Mouse (Mus musculus) erythroid progenitor cell, adult 5-6 weeks (primary cell): ENCODE results near the gene Clec3b. TPM values are rescaled to one million over a fixed set of nuclear protein-coding genes. Genes with fewer than 3 reads are reported as not detected.
A peak's percentile ranks its signal among the peaks of the same experiment; 100 is the strongest.

Source experiments
- ATAC-seq: replicated peaks from 2 replicates; pipeline ENCODE4 v1.8.0; 2016; ENCODE audit warnings: moderate number of reproducible peaks, mild to moderate bottlenecking, moderate TSS enrichment, inconsistent platforms; ENCODE audit not compliant: poor library complexity, low FRiP score, severe bottlenecking
- total RNA-seq, 2 experiments: library from RNA; stranded (forward) in 1 of 2; stranded (reverse) in 1 of 2; fragments of 150-400 nt in 1 of 2; fragments of 186-747, 209-891 nt in 1 of 2; gene quantifications; 2 replicates each; pipeline versions ENCODE4 v1.2.3 to v1.2.4; 2015 to 2017; ENCODE audit warnings: low replicate concordance in 2 of 2

Clec3b gene
- total RNA-seq (2015; ENCODE audit: low replicate concordance) (not detected in 2 replicates), total RNA-seq (2017; ENCODE audit: low replicate concordance) (not detected in 2 replicates)

- no peak for ATAC-seq
These were observed at the start of gene Clec3b for GRCm38 (mm10) chr9:123150241-123151020. Gene Clec3b (plus strand): TSS chr9:123150946.

- ATAC-seq: no peak
These were observed 47.3 kb upstream of the Clec3b start for GRCm38 (mm10) chr9:123103425-123103824.

- no peak for ATAC-seq
These were observed 46.4 kb upstream of the Clec3b start for GRCm38 (mm10) chr9:123104362-123104761.

- ATAC-seq: peak; percentile 80
These were observed 43.6 kb upstream of the Clec3b start for GRCm38 (mm10) chr9:123107186-123107585.

GRCm38 (mm10) chr9:123109188-123109587 is 41.6 kb upstream of the Clec3b start:
- ATAC-seq: no peak

GRCm38 (mm10) chr9:123111751-123112221 is 39.0 kb upstream of the Clec3b start:
- ATAC-seq: no peak

GRCm38 (mm10) chr9:123112805-123113521 is 37.8 kb upstream of the Clec3b start, which contains the start of the genes Zdhhc3 and Exosc7:
Gene Zdhhc3 (minus strand): TSS chr9:123113205.
Gene Exosc7 (plus strand): TSS chr9:123113215.
- ATAC-seq: peak; percentile 83

- no peak for ATAC-seq
These were observed 36.8 kb upstream of the Clec3b start for GRCm38 (mm10) chr9:123113931-123114330.

GRCm38 (mm10) chr9:123115566-123115965 is 35.2 kb upstream of the Clec3b start:
- ATAC-seq: no peak

- no peak for ATAC-seq
These were observed 27.7 kb upstream of the Clec3b start for GRCm38 (mm10) chr9:123123017-123123416.

- ATAC-seq: peak; percentile 92
These were observed 27.0 kb upstream of the Clec3b start for GRCm38 (mm10) chr9:123123571-123124412.

GRCm38 (mm10) chr9:123124413-123124981 is 26.2 kb upstream of the Clec3b start:
- ATAC-seq: no peak

GRCm38 (mm10) chr9:123127663-123128062 is 23.1 kb upstream of the Clec3b start:
- ATAC-seq: no peak

GRCm38 (mm10) chr9:123132994-123133393 is 17.8 kb upstream of the Clec3b start:
- ATAC-seq: no peak

GRCm38 (mm10) chr9:123136953-123137682 is 13.6 kb upstream of the Clec3b start:
- no peak for ATAC-seq

GRCm38 (mm10) chr9:123138891-123139474 is 11.8 kb upstream of the Clec3b start:
- ATAC-seq: no peak

GRCm38 (mm10) chr9:123139887-123140614 is 10.7 kb upstream of the Clec3b start:
- ATAC-seq: no peak

GRCm38 (mm10) chr9:123148430-123148829 is 2.3 kb upstream of the Clec3b start:
- no peak for ATAC-seq
